Mouse (Mus musculus) cerebellum, adult 2 months (tissue): ENCODE measurements around the gene Chrnb2.

ENCODE experiments used
- CTCF ChIP-seq: fragments of 200-500 bp; IDR thresholded peaks from 2 replicates; pipeline ENCODE4 v1.5.1; 2011; ENCODE audit warnings: low read depth, mild to moderate bottlenecking, control low read depth, low read length, moderate library complexity, borderline replicate concordance; ENCODE audit not compliant: insufficient read depth
- POLR2A ChIP-seq: fragments of 200-500 bp; IDR thresholded peaks from 2 replicates; pipeline ENCODE4 v1.6.1; 2011; ENCODE audit warnings: low read length, control low read depth, borderline replicate concordance; ENCODE audit not compliant: insufficient read depth

DNA sequence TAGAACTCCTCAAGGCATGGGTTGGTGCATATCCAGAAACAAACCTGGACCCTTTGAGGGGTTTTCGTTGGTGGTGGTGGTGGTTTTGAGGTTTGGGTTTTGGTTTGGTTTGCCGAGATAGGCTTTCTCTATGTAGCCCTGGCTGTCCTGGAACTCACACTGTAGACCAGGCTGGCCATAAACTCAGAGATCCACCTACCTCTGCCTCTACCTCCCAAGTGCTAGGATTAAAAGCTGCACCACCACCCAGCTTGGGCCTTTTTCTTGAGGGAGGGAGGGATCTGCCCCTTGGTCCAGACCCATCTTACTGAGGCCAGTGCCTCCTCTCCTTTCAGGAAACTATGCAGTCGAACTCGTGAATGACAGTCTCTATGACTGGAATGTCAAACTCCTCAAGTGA, 15.7 kb upstream of the Chrnb2 start:
- TF ChIP-seq CTCF = no peak
- TF ChIP-seq POLR2A = no peak
